Mouse (Mus musculus): ENCODE results near the gene Adgrv1. TPM values are rescaled to one million over a fixed set of nuclear protein-coding genes. Genes with fewer than 3 reads are reported as not detected.

The Adgrv1 gene
- total RNA-seq, 2 experiments from 2014 or later, result 1.3 to 1.5 TPM

- DNase-seq (ENCODE audit: low spot score in 2 of 2), result peak in 1 of 2 experiments; percentile 53
These were observed 538.4 kb downstream of the Adgrv1 start for GRCm38 (mm10) chr13:81094513-81094912.

GRCm38 (mm10) chr13:81090051-81090836, 542.7 kb downstream of the Adgrv1 start:
- no peak for DNase-seq (ENCODE audit: low spot score in 2 of 2)

- DNase-seq (ENCODE audit: low spot score in 2 of 2), result peak; percentile 3 to 56
These were observed 545.8 kb downstream of the Adgrv1 start for GRCm38 (mm10) chr13:81086969-81087682.

DNA sequence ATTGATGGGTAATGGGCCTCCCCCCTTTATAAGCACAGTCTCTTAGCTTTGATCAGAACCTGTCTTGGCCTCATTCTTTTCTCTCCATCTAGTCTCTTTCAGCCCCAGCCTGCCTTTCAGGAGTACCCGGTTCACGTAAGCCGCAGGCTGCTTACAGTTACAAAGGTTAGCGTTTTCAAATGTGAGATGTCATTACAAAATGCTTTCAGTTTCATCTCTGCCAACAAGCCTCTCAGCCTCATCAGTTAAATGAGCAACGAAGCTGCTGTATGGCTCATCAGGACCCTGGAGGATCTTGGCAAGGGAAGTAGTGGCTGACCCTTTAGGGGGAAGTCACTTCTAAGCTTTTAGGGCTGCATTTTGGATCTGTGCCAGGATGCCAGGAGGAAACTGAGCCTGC, 560.7 kb downstream of the Adgrv1 start:
- no peak for DNase-seq (ENCODE audit: low spot score in 2 of 2)

DNA sequence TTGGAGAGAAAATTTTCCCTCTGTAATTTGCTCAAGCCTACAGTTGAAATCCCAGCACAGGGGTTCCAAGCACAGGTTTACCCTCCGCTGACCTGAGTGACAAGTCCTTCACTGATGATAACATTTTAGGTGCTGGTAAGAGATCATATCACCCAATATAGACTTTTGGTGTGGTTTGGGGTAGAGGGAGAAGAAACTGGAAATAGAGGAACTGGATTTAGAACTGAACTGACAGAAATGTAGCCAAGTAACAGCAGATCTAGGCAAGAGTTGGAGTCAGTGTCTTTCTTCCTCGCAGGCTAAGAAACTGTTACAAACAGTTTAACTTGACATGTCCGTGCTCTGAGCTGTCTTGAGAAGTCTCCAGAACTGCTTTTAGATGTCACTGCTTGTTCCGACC, 581.5 kb downstream of the Adgrv1 start:
- DNase-seq (ENCODE audit: low spot score in 2 of 2), result no peak

DNA sequence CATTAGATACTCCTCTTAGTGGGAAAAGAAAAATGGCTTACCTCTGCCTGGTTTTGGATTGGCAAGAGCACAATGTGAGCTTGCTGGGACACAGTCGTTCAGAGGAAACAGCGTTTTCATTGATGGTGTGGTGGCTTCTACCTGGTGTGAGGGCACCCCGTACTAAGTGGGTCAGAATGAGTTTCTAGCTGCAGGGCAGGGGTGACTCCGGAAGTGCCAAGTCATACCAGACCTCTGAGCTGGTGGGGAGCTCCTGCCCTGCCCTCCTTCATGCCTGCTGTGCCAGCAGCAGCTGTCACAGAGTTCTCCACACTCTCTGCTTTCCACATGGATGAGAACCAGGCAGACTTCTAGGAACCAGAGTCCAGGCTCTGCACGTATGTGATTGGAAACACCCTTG, 582.0 kb downstream of the Adgrv1 start:
- no peak for DNase-seq (ENCODE audit: low spot score in 2 of 2)

DNA sequence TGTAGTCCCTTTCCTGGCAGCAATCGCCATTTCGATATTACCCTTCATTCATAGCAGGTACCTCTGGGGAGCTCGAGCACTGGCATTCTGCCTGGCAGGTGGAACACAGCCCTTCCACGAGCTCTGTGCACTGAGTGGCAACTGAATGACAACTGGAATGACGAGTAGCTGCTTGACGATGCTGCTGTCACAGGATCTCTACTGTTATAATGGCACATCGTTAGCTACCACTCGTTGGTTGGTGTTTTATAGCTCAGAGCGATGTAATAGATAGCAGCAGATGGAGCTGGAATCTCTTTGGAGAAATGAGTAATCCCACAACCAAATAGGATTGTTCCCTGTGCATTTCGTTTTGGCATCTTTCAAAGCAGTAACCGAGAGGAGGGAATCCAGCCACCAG, 587.6 kb downstream of the Adgrv1 start:
- DNase-seq (ENCODE audit: low spot score in 2 of 2), result peak in 1 of 2 experiments; percentile 42

Small RNA genes lying within 50 kb of the gene (microRNA-seq; reads per million reads assigned to microRNA genes)
- gene Gm25241, result 0 reads per million in 2 experiments

Other genes starting within 250 kb of the Adgrv1 start
- gene Lysmd3, start 24.5 kb upstream of the Adgrv1 start, total RNA-seq (2021), result 10 to 100 TPM in 1 of 2 experiments, 1 to 10 TPM in 1; 7.5 to 11.6 TPM
- gene Polr3g, start 77.9 kb upstream of the Adgrv1 start, total RNA-seq (2021), result 1 to 10 TPM; 4.0 to 5.0 TPM
- 10 to 100 TPM; 17.7 to 21.9 TPM for gene Mblac2, start 78.2 kb upstream of the Adgrv1 start, total RNA-seq (2021)
- 10 to 100 TPM; 92.6 to 99.7 TPM for gene Cetn3, start 149.9 kb upstream of the Adgrv1 start, total RNA-seq (2021)

Data from layer of hippocampus, adult 18-20 months (tissue).